Mouse (Mus musculus): ENCODE measurements around the gene Krt1. TPM values are rescaled to one million over a fixed set of nuclear protein-coding genes. Genes with fewer than 3 reads are reported as not detected.

The Krt1 gene
- polyA plus RNA-seq, 1 experiment from 2014 or later: 0.74 TPM

Small RNAs within 50 kb of the gene (microRNA-seq; reads per million reads assigned to microRNA genes)
- not detected for gene Gm44356

Other genes with a start within 250 kb of the Krt1 start
- not detected in 2 replicates for gene Gm5414, start 222.6 kb downstream of the Krt1 start, polyA plus RNA-seq (2014; fragmentation: Nextera tagmentation; extraction: Ambion mirVana)
- not detected in 2 replicates for gene Gm5478, start 203.4 kb downstream of the Krt1 start, polyA plus RNA-seq (2014; fragmentation: Nextera tagmentation; extraction: Ambion mirVana)
- not detected in 2 replicates for gene Krt6b, start 170.5 kb downstream of the Krt1 start, polyA plus RNA-seq (2014; fragmentation: Nextera tagmentation; extraction: Ambion mirVana)
- gene Krt6a, start 156.5 kb downstream of the Krt1 start, polyA plus RNA-seq (2014; fragmentation: Nextera tagmentation; extraction: Ambion mirVana): 0.09 TPM in 1 of 2 replicates, not detected in the other
- gene Krt5, start 137.9 kb downstream of the Krt1 start, polyA plus RNA-seq (2014; fragmentation: Nextera tagmentation; extraction: Ambion mirVana): 5.0 and 6.4 TPM in 2 replicates
- not detected in 2 replicates for gene Krt71, start 107.7 kb downstream of the Krt1 start, polyA plus RNA-seq (2014; fragmentation: Nextera tagmentation; extraction: Ambion mirVana)
- not detected in 2 replicates for gene Krt72, start 64.3 kb downstream of the Krt1 start, polyA plus RNA-seq (2014; fragmentation: Nextera tagmentation; extraction: Ambion mirVana)
- not detected in 2 replicates for gene Krt73, start 48.4 kb downstream of the Krt1 start, polyA plus RNA-seq (2014; fragmentation: Nextera tagmentation; extraction: Ambion mirVana)
- not detected in 2 replicates for gene Krt2, start 32.6 kb downstream of the Krt1 start, polyA plus RNA-seq (2014; fragmentation: Nextera tagmentation; extraction: Ambion mirVana)
- not detected in 2 replicates for gene Krt77, start 18.9 kb upstream of the Krt1 start, polyA plus RNA-seq (2014; fragmentation: Nextera tagmentation; extraction: Ambion mirVana)
- not detected in 2 replicates for gene Krt76, start 42.1 kb upstream of the Krt1 start, polyA plus RNA-seq (2014; fragmentation: Nextera tagmentation; extraction: Ambion mirVana)
- not detected in 2 replicates for gene Krt4, start 73.9 kb upstream of the Krt1 start, polyA plus RNA-seq (2014; fragmentation: Nextera tagmentation; extraction: Ambion mirVana)
- 0.21 TPM in 1 of 2 replicates, not detected in the other for gene Krt79, start 89.5 kb upstream of the Krt1 start, polyA plus RNA-seq (2014; fragmentation: Nextera tagmentation; extraction: Ambion mirVana)
- gene Krt78, start 103.5 kb upstream of the Krt1 start, polyA plus RNA-seq (2014; fragmentation: Nextera tagmentation; extraction: Ambion mirVana): not detected in 2 replicates
- 13.1 and 13.5 TPM in 2 replicates for gene Krt8, start 153.7 kb upstream of the Krt1 start, polyA plus RNA-seq (2014; fragmentation: Nextera tagmentation; extraction: Ambion mirVana)
- gene Krt18, start 177.4 kb upstream of the Krt1 start, polyA plus RNA-seq (2014; fragmentation: Nextera tagmentation; extraction: Ambion mirVana): 8.1 and 10.1 TPM in 2 replicates
- 113 and 121 TPM in 2 replicates for gene Eif4b, start 223.0 kb upstream of the Krt1 start, polyA plus RNA-seq (2014; fragmentation: Nextera tagmentation; extraction: Ambion mirVana)
- 11.4 and 13.2 TPM in 2 replicates for gene Tns2, start 249.6 kb upstream of the Krt1 start, polyA plus RNA-seq (2014; fragmentation: Nextera tagmentation; extraction: Ambion mirVana)